Mouse (Mus musculus): ENCODE measurements around the gene Bhlhe41.

DNA sequence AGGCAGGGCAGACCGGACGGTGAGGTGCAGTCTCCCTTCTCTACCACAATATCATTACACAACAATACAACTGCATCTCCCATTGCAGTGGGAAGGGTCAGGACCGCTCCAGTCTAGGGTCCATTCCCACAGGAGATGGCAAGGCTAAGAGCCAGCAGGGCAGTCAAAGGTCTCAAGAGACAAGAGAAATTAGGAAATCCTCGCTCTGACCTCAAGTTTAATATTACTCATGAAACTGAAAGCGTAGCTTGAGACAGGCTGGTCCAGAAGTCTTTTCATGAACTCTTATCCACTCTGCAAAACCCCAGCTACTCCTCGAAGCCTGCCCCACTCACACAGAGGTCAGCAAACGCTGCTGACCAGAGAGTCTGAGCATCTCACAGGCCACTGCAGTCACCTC lies 7.9 kb downstream of the Bhlhe41 start:
- no peak for TF ChIP-seq E2F4 (IDR thresholded peaks at IDR 0.05; ENCODE audit: insufficient read depth)
- TF ChIP-seq POLR2A (IDR thresholded peaks at IDR 0.05; ENCODE audit: insufficient read length, low read depth) = no peak

All from myocyte (in vitro differentiated cells).